Mouse (Mus musculus) erythroblast, embryonic 14.5 days (primary cell): ENCODE results near the gene Wnt10b. TPM values are rescaled to one million over a fixed set of nuclear protein-coding genes. Genes with fewer than 3 reads are reported as not detected.
"Not testable (repeated sequence)": the region's sequence is repeated elsewhere in the genome, so short reads cannot be mapped to it uniquely, and the experiment has no call there.

Experiments
- H3K27me3 ChIP-seq: 2 replicates; pipeline ENCODE4 v1.6.1; 2012; ENCODE audit warnings: inconsistent platforms; ENCODE audit not compliant: control insufficient read depth
- H3K36me3 ChIP-seq: 2 replicates; pipeline ENCODE4 v1.6.1; 2012; ENCODE audit warnings: mild to moderate bottlenecking, inconsistent platforms; ENCODE audit not compliant: control insufficient read depth
- H3K4me1 ChIP-seq: 2 replicates; pipeline ENCODE4 v1.6.1; 2012; ENCODE audit warnings: inconsistent platforms; ENCODE audit not compliant: control insufficient read depth
- H3K4me3 ChIP-seq: replicated peaks from 2 replicates; pipeline ENCODE3; 2012; ENCODE audit warnings: moderate library complexity, mild to moderate bottlenecking, inconsistent platforms
- H3K9me3 ChIP-seq: 2 replicates; pipeline ENCODE4 v1.6.1; 2012; ENCODE audit warnings: low read length, inconsistent platforms, mixed read lengths; ENCODE audit not compliant: control insufficient read depth
- GATA1 ChIP-seq: IDR thresholded peaks from 2 replicates; pipeline ENCODE4 v1.6.1; 2012; ENCODE audit warnings: low read length, inconsistent platforms, mixed read lengths
- TAL1 ChIP-seq: IDR thresholded peaks from 3 replicates; pipeline ENCODE4 v1.6.1; 2012; ENCODE audit warnings: low read length, inconsistent platforms, mixed read lengths
- polyA plus RNA-seq: library from polyadenylated mRNA; stranded (reverse); fragments of >175 nt; gene quantifications from 2 replicates; pipeline ENCODE4 v1.2.3, GENCODE M21; 2012

The Wnt10b gene
- polyA plus RNA-seq, 1 experiment, result not detected

DNA sequence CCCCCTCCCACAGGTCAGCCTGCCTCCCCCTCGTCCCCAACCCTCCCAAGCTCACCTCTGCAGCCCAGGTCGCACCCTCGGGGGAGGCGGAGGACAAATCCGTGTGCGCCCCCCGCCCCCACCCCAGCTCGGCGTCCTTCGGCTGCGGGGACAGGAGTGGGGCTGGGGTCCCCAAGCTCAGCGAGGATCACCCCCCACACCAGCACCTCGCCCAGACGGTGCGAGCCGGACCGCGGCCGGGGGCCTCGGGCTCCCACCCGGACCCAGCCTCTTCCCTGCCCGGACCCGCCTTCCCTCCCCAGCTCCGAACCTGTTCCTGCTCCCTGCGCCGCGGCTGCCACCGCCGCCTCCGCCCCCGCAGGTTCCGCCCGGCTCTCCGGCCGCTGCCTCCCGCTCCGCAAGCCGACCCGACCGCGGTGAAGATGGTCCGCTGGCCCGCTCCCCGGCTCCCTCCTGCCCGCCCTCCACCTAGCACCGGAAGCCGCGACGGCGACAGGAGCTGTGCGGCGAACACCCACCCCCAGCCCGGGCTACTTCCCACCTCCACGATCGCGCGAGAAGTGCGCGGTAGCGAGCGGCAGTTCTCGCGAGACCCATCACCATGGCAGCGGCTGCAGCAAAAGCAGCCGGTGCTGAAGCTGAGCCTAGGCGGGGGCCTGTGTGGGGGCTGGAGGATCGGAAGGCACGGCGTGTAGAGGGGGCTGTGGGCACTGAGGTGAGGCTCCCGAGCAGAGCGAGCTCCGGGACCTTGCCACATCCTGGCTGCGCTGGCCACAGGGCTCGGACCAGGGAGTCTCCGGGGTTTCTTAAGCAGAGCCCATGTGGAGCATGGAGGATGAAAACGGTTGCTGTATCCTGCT, 15.1 kb downstream of the Wnt10b start, which contains the start of gene Arf3:
Gene Arf3 (minus strand): TSS at position 545 of the 860 bp plus-strand sequence.
- no peaks in the 10 kb centered on the region for H3K9me3 ChIP-seq
- peaks cover 40% of the 10 kb centered on the region for H3K27me3 ChIP-seq
- no peak for TF ChIP-seq TAL1
- no peak for TF ChIP-seq GATA1
- H3K4me1 ChIP-seq, result peaks cover 21% of the 10 kb centered on the region
- peaks cover 2% of the 10 kb centered on the region; the same call in 1 of the 2 replicates for H3K36me3 ChIP-seq
- H3K4me3 ChIP-seq, result peak within 1 kb of the TSS; percentile 81

DNA sequence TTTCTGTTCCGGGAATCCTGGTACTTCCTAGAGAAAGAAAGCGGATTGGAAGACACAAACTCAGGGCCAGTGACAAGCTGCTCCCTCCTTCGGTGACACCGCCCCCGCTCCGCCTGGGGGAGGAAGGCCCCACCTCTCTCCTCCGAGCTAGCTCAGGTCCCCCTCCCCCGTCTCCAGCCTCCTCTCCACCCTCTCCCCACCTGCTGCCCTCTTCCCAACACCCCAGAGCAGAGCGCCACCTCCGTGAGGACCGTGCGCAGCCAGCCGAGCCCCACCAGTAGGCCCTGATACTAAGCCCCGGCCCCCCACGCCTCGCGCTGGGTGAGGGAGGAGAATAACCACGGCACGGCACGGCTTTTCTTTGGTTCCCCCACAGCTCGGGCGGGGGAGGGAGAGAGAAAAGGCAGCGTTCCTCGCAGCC, 15.7 kb downstream of the Wnt10b start:
- H3K4me3 ChIP-seq, result peak overlapping the region; percentile 81
- peaks cover 2% of the 10 kb centered on the region; the same call in 1 of the 2 replicates for H3K36me3 ChIP-seq
- peaks cover 21% of the 10 kb centered on the region for H3K4me1 ChIP-seq
- no peaks in the 10 kb centered on the region for H3K9me3 ChIP-seq
- no peak for TF ChIP-seq GATA1
- no peak for TF ChIP-seq TAL1
- peaks cover 37% of the 10 kb centered on the region for H3K27me3 ChIP-seq

DNA sequence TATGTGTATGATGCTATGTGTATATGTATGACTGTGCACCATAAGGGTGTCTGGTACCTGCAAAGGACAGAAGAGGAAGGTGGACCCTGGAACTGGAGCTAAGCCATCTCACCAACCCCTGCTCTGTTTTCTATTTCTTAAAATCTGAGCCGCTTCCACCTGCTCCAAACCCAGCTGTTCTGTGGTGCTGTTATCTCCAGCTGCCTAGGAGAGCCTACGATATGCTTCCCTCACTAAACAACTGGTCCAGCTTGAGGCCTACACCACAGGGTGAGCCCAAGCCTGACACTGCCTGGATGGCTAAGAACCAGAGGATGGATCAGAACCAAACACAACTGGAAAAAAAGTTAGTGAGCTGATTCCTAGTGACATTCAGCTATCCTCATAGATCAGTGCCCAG, 23.8 kb downstream of the Wnt10b start:
- TF ChIP-seq GATA1, result no peak
- TF ChIP-seq TAL1, result no peak
- Histone ChIP-seq H3K36me3 (peaks cover 2% of the 10 kb centered on the region; the same call in 1 of the 2 replicates), H3K4me3 (no peak overlapping the region), H3K4me1 (peaks cover 25% of the 10 kb centered on the region), H3K27me3 (no peaks in the 10 kb centered on the region), H3K9me3 (no peaks in the 10 kb centered on the region)

DNA sequence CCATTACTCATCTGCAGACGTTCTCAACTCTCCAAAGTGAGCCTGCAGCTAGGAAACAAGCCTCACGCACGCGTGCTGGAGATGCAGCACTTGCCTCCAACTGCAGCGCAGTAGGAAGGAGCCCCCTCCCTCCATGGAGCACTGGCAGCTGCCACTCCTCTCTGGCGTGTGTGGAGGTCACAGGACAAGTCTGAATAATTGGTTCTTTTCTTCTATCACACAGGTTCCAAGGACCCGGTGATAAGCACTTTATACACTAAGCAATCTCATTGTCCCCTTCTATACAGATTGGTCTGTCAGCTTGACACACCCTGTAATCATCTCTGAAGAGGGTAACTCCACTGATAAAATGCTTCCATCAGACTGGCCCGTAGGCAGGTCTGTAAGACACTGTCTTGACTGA, 24.9 kb downstream of the Wnt10b start:
- peaks cover 25% of the 10 kb centered on the region for H3K4me1 ChIP-seq

DNA sequence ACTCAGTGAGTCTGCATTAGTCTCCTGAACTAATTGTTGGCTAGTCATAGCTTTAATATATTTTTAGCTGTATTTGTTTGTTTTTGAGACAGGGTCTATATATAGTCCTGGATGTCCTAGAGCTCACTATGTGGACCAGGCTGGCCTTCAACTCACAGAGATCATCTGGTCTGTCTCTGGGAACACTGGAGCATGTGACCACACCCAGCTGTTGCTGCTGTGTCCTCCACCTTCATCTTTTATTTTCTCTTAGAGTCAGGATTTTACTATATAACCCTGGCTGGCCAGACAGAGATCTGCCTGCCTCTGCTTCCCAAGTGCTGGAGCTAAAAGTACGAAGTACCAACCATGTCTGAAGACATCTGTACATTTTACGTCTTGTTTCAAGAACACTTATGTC, 28.9 kb downstream of the Wnt10b start:
- Histone ChIP-seq H3K36me3 (no peaks in the 10 kb centered on the region; the same call in 1 of the 2 replicates), H3K27me3 (no peaks in the 10 kb centered on the region), H3K9me3 (no peaks in the 10 kb centered on the region), H3K4me3 (no peak overlapping the region), H3K4me1 (peaks cover 19% of the 10 kb centered on the region)
- no peak for TF ChIP-seq TAL1
- TF ChIP-seq GATA1, result no peak

More for the DNA sequence above, 24.9 kb downstream of the Wnt10b start:
- TF ChIP-seq TAL1, result no peak
- no peak for TF ChIP-seq GATA1
- peaks cover 2% of the 10 kb centered on the region; the same call in 1 of the 2 replicates for H3K36me3 ChIP-seq
- no peak overlapping the region for H3K4me3 ChIP-seq
- no peaks in the 10 kb centered on the region for H3K27me3 ChIP-seq
- no peaks in the 10 kb centered on the region for H3K9me3 ChIP-seq

DNA sequence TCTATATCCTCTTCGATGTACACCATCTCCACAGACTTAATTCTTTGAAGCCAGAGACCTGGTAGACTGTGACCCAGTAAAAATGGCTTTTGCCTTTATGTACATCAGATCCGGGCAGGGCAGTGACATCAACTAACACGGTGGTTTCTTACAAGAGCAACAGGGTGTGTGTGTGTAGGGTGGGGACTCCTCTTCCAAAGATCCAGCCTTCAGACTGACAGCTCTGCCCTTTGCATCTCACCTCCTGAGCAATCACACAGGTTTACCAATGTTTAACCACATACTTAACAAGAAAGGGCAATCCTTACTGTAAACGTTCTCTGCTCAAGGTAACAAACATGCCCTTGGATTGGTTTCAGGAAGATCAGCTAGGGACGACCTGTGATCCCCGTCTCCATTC, 30.7 kb downstream of the Wnt10b start:
- no peak for TF ChIP-seq GATA1
- no peak for TF ChIP-seq TAL1
- no peak overlapping the region for H3K4me3 ChIP-seq
- peaks cover 6% of the 10 kb centered on the region for H3K36me3 ChIP-seq
- H3K27me3 ChIP-seq, result no peaks in the 10 kb centered on the region
- peaks cover 4% of the 10 kb centered on the region for H3K4me1 ChIP-seq
- no peaks in the 10 kb centered on the region for H3K9me3 ChIP-seq

DNA sequence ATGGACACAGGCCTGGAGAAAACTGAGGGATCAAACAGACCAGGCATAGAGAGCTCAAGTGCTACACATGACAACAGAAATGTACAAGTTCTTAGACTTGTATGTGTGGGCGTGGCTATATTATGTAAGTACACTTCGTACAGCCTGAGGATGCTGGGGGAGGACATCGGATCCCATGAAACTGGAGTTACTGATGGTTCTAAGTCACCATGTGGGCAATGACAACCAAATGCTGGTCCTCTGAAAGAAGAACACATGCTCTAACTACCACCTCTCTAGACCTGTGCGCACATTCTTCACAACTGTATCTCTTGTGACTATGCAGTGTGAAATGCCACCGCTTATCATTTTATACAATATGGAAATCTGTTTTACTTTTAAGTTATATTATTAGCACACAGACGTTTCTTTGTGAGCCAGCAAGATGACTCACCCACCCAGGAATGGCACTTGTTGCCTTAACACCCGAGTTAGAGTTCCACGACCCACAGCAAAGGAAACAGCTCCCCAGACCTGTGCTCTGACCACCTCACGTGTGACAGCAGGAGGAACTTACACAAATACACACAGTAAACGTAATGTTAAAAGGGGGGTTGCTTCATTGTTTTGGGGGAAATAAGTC, 31.5 kb downstream of the Wnt10b start:
- TF ChIP-seq GATA1, result no peak
- TF ChIP-seq TAL1, result no peak
- Histone ChIP-seq H3K4me3 (no peak overlapping the region), H3K36me3 (peaks cover 9% of the 10 kb centered on the region)

DNA sequence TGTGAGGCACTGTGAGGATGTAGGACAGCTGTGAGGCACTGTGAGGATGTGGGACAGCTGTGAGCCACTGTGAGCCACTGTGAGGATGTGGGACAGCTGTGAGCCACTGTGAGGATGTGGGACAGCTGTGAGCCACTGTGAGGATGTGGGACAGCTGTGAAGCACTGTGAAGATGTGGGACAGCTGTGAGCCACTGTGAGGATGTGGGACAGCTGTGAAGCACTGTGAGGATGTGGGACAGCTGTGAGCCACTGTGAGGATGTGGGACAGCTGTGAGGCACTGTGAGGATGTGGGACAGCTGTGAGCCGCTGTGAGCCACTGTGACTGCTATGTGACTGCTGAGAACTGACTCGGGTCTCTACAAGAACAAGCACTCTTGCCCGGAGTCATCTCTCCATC, 34.1 kb downstream of the Wnt10b start:
- H3K27me3 ChIP-seq, H3K9me3 ChIP-seq, H3K4me3 ChIP-seq: not testable (repeated sequence)
- Histone ChIP-seq H3K36me3 (peaks cover 35% of the 10 kb centered on the region), H3K4me1 (peaks cover 14% of the 10 kb centered on the region)

More for the DNA sequence above, 31.5 kb downstream of the Wnt10b start:
- Histone ChIP-seq H3K4me1 (peaks cover under 1% of the 10 kb centered on the region; the same call in 1 of the 2 replicates), H3K9me3 (no peaks in the 10 kb centered on the region), H3K27me3 (no peaks in the 10 kb centered on the region)

DNA sequence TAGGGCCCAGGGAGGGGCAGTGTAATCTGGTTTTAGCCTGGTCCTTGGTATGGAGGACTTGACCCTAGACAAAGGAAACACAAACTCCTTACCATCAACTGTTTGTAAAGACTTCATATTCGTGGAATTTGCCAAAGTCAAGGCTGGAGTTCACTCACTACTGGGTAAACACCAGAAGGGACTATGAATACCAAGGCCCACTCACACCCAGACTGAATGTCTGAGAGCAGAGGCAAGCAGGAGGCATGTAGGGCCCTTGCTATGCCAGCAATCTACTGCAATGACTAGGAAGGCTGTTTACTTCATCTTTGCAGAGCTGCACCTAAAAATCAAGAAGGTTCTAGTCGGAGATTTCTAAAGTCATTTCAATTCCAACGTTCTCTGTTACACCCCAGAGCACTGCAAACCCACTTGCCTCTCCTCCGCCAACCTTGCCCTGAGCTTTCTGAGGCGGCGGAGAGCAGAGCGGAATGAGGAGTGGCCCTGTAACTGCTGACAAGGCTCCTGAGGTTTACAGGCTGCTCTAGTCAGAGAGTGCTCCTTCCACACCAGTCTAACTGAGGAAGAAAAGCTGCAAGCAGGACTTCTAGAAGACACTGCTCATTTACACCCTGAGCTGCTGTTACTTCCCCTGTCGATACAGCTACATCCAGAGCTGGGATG, 35.1 kb downstream of the Wnt10b start:
- Histone ChIP-seq H3K4me1 (peaks cover 14% of the 10 kb centered on the region), H3K27me3 (no peaks in the 10 kb centered on the region), H3K4me3 (no peak overlapping the region), H3K36me3 (peaks cover 39% of the 10 kb centered on the region), H3K9me3 (no peaks in the 10 kb centered on the region)
- no peak for TF ChIP-seq TAL1
- no peak for TF ChIP-seq GATA1
